Mouse (Mus musculus): ENCODE data around the gene Fndc3c1.

DNA sequence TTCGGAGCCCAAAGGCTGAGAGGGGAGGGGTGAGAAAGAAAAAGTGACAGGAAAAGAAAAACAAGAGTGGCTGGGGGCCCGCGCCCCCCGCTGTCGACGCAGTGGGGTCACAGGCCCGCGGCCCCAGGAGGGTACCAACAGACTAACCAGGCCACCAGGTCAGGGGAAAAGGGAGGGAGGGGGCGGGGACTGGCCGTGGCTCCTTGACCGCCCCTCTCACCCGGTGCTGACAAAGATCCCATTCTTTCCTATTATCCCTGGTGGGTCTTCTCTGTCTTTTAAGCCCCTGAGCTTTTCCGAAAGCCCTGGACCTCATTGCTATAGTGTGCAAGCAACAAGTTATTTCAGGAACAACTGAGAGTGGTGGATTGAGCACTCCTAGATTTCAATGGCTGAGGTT is 470 bp upstream of the Fndc3c1 start:
- TF ChIP-seq EP300 (IDR thresholded peaks at IDR 0.05; ENCODE audit: low read depth) (no peak), CTCF (IDR thresholded peaks at IDR 0.05; ENCODE audit: low read depth) (no peak)

All from liver, postnatal 0 days (tissue).